Mouse (Mus musculus) embryonic facial prominence, embryonic 14.5 days (tissue): ENCODE data around the gene Stxbp5l. TPM values are rescaled to one million over a fixed set of nuclear protein-coding genes. Genes with fewer than 3 reads are reported as not detected.

Experiments
- ATAC-seq: fragments of 200-750 bp; cut with Nextera tagmentation; 2 replicates; pipeline ENCODE4 v1.8.0; 2017; ENCODE audit warnings: low read depth, moderate number of reproducible peaks, moderate TSS enrichment
- DNase-seq: peaks from one replicate; pipeline ENCODE4 v3.0.0-alpha.2; 2015; ENCODE audit warnings: low spot score
- H3K27ac ChIP-seq: fragments of 300-500 bp; sonication (generic); replicated peaks from 2 replicates; pipeline ENCODE4 v1.5.1; 2014; ENCODE audit warnings: low read depth, mild to moderate bottlenecking, low read length, moderate library complexity
- H3K27me3 ChIP-seq: fragments of 300-500 bp; sonication (generic); replicated peaks from 2 replicates; pipeline ENCODE4 v1.6.1; 2014; ENCODE audit warnings: low read length; ENCODE audit not compliant: control insufficient read depth, insufficient read depth
- H3K36me3 ChIP-seq: fragments of 300-500 bp; sonication (generic); 2 replicates; pipeline ENCODE4 v1.6.1; 2014; ENCODE audit warnings: low read length, mixed read lengths; ENCODE audit not compliant: control insufficient read depth, insufficient read depth
- H3K4me1 ChIP-seq: fragments of 300-500 bp; sonication (generic); 2 replicates; pipeline ENCODE4 v1.6.1; 2014; ENCODE audit warnings: antibody characterized with exemption, low read length; ENCODE audit not compliant: control insufficient read depth, insufficient read depth
- H3K4me2 ChIP-seq: fragments of 300-500 bp; sonication (generic); 2 replicates; pipeline ENCODE4 v1.6.1; 2014; ENCODE audit warnings: low read depth, mild to moderate bottlenecking, low read length, moderate library complexity, mixed read lengths
- H3K4me3 ChIP-seq: fragments of 300-500 bp; sonication (generic); 2 replicates; pipeline ENCODE4 v1.5.1; 2014; ENCODE audit warnings: low read depth, mild to moderate bottlenecking, low read length
- H3K9ac ChIP-seq: fragments of 300-500 bp; sonication (generic); 2 replicates; pipeline ENCODE4 v1.6.1; 2014; ENCODE audit warnings: low read depth, mild to moderate bottlenecking, low read length, moderate library complexity, mixed read lengths
- H3K9me3 ChIP-seq: fragments of 300-500 bp; sonication (generic); 2 replicates; pipeline ENCODE4 v1.6.1; 2016; ENCODE audit warnings: low read length; ENCODE audit not compliant: control insufficient read depth
- WGBS: fragments of 180-500 bp; shearing (Covaris S2); extraction: QIAGEN DNeasy Blood & Tissue Kit; methylation state at CpG from one replicate; pipeline ENCODE4 v1.1.7; 2014; 5-methylcytosine and 5-hydroxymethylcytosine counted together
- polyA plus RNA-seq: library from polyadenylated mRNA; unstranded; fragments of >200 nt; fragmentation: Nextera tagmentation; extraction: Ambion mirVana; gene quantifications from 2 replicates; pipeline ENCODE4 v1.2.1, GENCODE M21; 2014

Gene Stxbp5l
- 0.35 and 0.94 TPM in 2 replicates for polyA plus RNA-seq

GRCm38 (mm10) chr16:37384821-37385344 is at the start of gene Stxbp5l:
Gene Stxbp5l (minus strand): TSS chr16:37384962.
- H3K4me3 ChIP-seq, result peak within 1 kb of the TSS; percentile 54
- peak within 1 kb of the TSS; percentile 52 for H3K9ac ChIP-seq
- no peaks in the 10 kb centered on the region for H3K36me3 ChIP-seq
- H3K9me3 ChIP-seq, result no peaks in the 10 kb centered on the region
- H3K4me1 ChIP-seq, result peaks cover 7% of the 10 kb centered on the region; the same call in 1 of the 2 replicates
- DNase-seq (peak; percentile 86), ATAC-seq (peak; percentile 95)
- H3K27me3 ChIP-seq, result peaks cover 19% of the 10 kb centered on the region
- WGBS, result 1% methylated on average over 20 of the region's 33 CpGs
- no peak within 1 kb of the TSS for H3K27ac ChIP-seq
- H3K4me2 ChIP-seq, result peak within 1 kb of the TSS; percentile 97

GRCm38 (mm10) chr16:37433418-37434204 is 48.8 kb upstream of the Stxbp5l start:
- H3K9me3 ChIP-seq, result no peaks in the 10 kb centered on the region
- WGBS, result 60% methylated on average over 5 of the region's 5 CpGs
- no peaks in the 10 kb centered on the region for H3K36me3 ChIP-seq
- H3K27me3 ChIP-seq, result no peaks in the 10 kb centered on the region
- no peak overlapping the region for H3K9ac ChIP-seq
- H3K4me3 ChIP-seq, result no peak overlapping the region
- DNase-seq (no peak), ATAC-seq (no peak)
- no peak overlapping the region for H3K27ac ChIP-seq
- H3K4me2 ChIP-seq, result no peak overlapping the region
- H3K4me1 ChIP-seq, result no peaks in the 10 kb centered on the region

GRCm38 (mm10) chr16:37425434-37425833 is 40.7 kb upstream of the Stxbp5l start:
- H3K27ac ChIP-seq, result no peak overlapping the region
- no peak for ATAC-seq
- WGBS, result 77% methylated on average over 1 of the region's 1 CpGs
- H3K4me2 ChIP-seq, result no peak overlapping the region
- no peaks in the 10 kb centered on the region for H3K9me3 ChIP-seq
- DNase-seq, result no peak
- no peak overlapping the region for H3K4me3 ChIP-seq
- H3K36me3 ChIP-seq, result no peaks in the 10 kb centered on the region
- no peaks in the 10 kb centered on the region for H3K27me3 ChIP-seq
- no peaks in the 10 kb centered on the region for H3K4me1 ChIP-seq
- H3K9ac ChIP-seq, result no peak overlapping the region

- no peaks in the 10 kb centered on the region for H3K4me1 ChIP-seq
- H3K4me3 ChIP-seq, result no peak overlapping the region
- 77% methylated on average over 5 of the region's 5 CpGs for WGBS
- H3K27me3 ChIP-seq, result no peaks in the 10 kb centered on the region
- no peak overlapping the region for H3K27ac ChIP-seq
- DNase-seq, result no peak
- no peaks in the 10 kb centered on the region for H3K9me3 ChIP-seq
- H3K36me3 ChIP-seq, result no peaks in the 10 kb centered on the region
- no peak overlapping the region for H3K4me2 ChIP-seq
- H3K9ac ChIP-seq, result no peak overlapping the region
- ATAC-seq, result no peak
Measured at GRCm38 (mm10) chr16:37422874-37423273, 38.1 kb upstream of the Stxbp5l start.

GRCm38 (mm10) chr16:37421851-37422250 is 37.1 kb upstream of the Stxbp5l start:
- H3K4me3 ChIP-seq, result no peak overlapping the region
- H3K27me3 ChIP-seq, result no peaks in the 10 kb centered on the region
- H3K9ac ChIP-seq, result no peak overlapping the region
- no peak overlapping the region for H3K27ac ChIP-seq
- H3K4me2 ChIP-seq, result no peak overlapping the region
- no peak for ATAC-seq
- no peaks in the 10 kb centered on the region for H3K36me3 ChIP-seq
- WGBS, result 83% methylated on average over 3 of the region's 3 CpGs
- H3K9me3 ChIP-seq, result no peaks in the 10 kb centered on the region
- H3K4me1 ChIP-seq, result no peaks in the 10 kb centered on the region
- DNase-seq, result no peak

- ATAC-seq (no peak), DNase-seq (no peak)
- Histone ChIP-seq H3K27me3 (no peaks in the 10 kb centered on the region), H3K9ac (no peak overlapping the region), H3K9me3 (no peaks in the 10 kb centered on the region), H3K4me3 (no peak overlapping the region), H3K4me1 (no peaks in the 10 kb centered on the region), H3K4me2 (no peak overlapping the region), H3K36me3 (no peaks in the 10 kb centered on the region), H3K27ac (no peak overlapping the region)
- WGBS, result 82% methylated on average over 2 of the region's 2 CpGs
Measured at GRCm38 (mm10) chr16:37420512-37420911, 35.8 kb upstream of the Stxbp5l start.

- Histone ChIP-seq H3K27ac (no peak overlapping the region), H3K4me2 (no peak overlapping the region), H3K4me1 (no peaks in the 10 kb centered on the region), H3K27me3 (no peaks in the 10 kb centered on the region), H3K36me3 (no peaks in the 10 kb centered on the region), H3K4me3 (no peak overlapping the region), H3K9me3 (no peaks in the 10 kb centered on the region), H3K9ac (no peak overlapping the region)
- 51% methylated on average over 4 of the region's 4 CpGs for WGBS
- DNase-seq (peak; percentile 16), ATAC-seq (no peak)
Measured at GRCm38 (mm10) chr16:37405536-37405935, 20.8 kb upstream of the Stxbp5l start.

- no peaks in the 10 kb centered on the region for H3K9me3 ChIP-seq
- no peak overlapping the region for H3K9ac ChIP-seq
- WGBS, result 36% methylated on average over 1 of the region's 1 CpGs
- no peaks in the 10 kb centered on the region for H3K36me3 ChIP-seq
- no peak overlapping the region for H3K4me3 ChIP-seq
- no peak overlapping the region for H3K27ac ChIP-seq
- ATAC-seq, result no peak
- H3K27me3 ChIP-seq, result no peaks in the 10 kb centered on the region
- H3K4me2 ChIP-seq, result no peak overlapping the region
- DNase-seq, result no peak
- H3K4me1 ChIP-seq, result no peaks in the 10 kb centered on the region
Measured at GRCm38 (mm10) chr16:37404922-37405321, 20.2 kb upstream of the Stxbp5l start.

GRCm38 (mm10) chr16:37389964-37390363 is 5.2 kb upstream of the Stxbp5l start:
- Histone ChIP-seq H3K27me3 (no peaks in the 10 kb centered on the region), H3K4me2 (no peak overlapping the region), H3K4me3 (no peak overlapping the region), H3K36me3 (no peaks in the 10 kb centered on the region), H3K9me3 (no peaks in the 10 kb centered on the region), H3K27ac (no peak overlapping the region), H3K9ac (no peak overlapping the region), H3K4me1 (no peaks in the 10 kb centered on the region)
- DNase-seq, result no peak
- ATAC-seq, result no peak
